Mouse (Mus musculus): ENCODE measurements around the gene Olfr1532-ps1. TPM values are rescaled to one million over a fixed set of nuclear protein-coding genes. Genes with fewer than 3 reads are reported as not detected.

The Olfr1532-ps1 gene
- polyA plus RNA-seq, 1 experiment from 2014 or later, result not detected

DNA sequence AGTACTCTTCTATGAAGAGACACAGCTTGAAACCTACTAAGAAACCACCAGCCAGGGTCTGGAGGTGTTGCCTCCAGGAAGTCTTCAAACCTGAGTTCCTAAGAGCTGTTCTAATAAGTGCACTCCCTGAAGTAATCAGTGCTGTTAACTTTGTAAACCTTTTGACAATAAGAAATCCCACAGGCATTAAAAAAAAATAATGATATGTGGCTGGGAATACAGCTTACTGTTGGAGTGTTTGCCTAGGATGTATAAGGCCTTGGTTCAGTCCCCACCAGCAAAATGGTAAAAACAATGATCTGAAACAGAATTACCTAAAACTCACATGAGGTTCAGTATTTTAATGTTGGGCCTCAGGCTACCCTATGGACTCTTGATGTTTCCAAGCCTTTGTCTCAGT, 24.3 kb downstream of the Olfr1532-ps1 start, which contains the start of gene Olfr709-ps1:
Gene Olfr709-ps1 (minus strand): TSS at position 101 of the 400 bp plus-strand sequence.
- H3K4me3 ChIP-seq (ENCODE audit: low read depth, low read length), result no peak within 1 kb of the TSS
- no peaks in the 10 kb centered on the region for H3K27me3 ChIP-seq (ENCODE audit: control insufficient read depth, insufficient read depth, low read length)
- no peaks in the 10 kb centered on the region for H3K4me1 ChIP-seq (replicated peaks; ENCODE audit: control insufficient read depth, insufficient read depth)
- ATAC-seq (ENCODE audit: low FRiP score, low TSS enrichment) (no peak), DNase-seq (ENCODE audit: low spot score) (no peak)
- no peak within 1 kb of the TSS for H3K27ac ChIP-seq (replicated peaks)
- no peak within 1 kb of the TSS for H3K4me2 ChIP-seq (replicated peaks; ENCODE audit: low read depth)
- H3K9me3 ChIP-seq (ENCODE audit: control insufficient read depth, low read length), result no peaks in the 10 kb centered on the region
- H3K36me3 ChIP-seq (ENCODE audit: control insufficient read depth, insufficient read depth, low read length), result no peaks in the 10 kb centered on the region
- no peak for TF ChIP-seq EP300 (optimal IDR thresholded peaks at IDR 0.05)
- no peak for TF ChIP-seq CTCF (IDR thresholded peaks at IDR 0.05; ENCODE audit: low read depth)
- no peak within 1 kb of the TSS for H3K9ac ChIP-seq (ENCODE audit: low read length)

DNA sequence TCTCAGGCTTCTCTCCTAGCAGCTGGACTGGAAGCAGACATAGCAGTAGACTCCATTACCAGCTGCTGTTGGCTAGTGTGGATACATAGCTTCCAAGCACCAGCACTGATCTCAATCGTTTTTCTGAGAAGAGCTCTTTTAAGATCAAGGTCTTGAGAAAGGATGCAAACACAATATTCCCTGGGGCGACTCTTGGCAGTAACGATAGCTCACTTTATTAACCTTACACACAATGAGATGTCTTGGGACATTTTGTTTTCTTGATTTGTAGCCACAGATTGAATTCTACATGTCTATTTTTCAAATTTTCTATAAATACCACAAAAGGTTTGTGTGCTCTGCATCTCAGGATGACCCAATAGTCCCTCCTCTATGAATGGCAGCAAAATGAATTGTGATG, 40.4 kb downstream of the Olfr1532-ps1 start, which contains the start of gene Olfr710:
Gene Olfr710 (minus strand): TSS at position 101 of the 400 bp plus-strand sequence.
- no peaks in the 10 kb centered on the region for H3K27me3 ChIP-seq (ENCODE audit: control insufficient read depth, insufficient read depth, low read length)
- H3K4me2 ChIP-seq (replicated peaks; ENCODE audit: low read depth), result no peak within 1 kb of the TSS
- H3K27ac ChIP-seq (replicated peaks), result no peak within 1 kb of the TSS
- no peak within 1 kb of the TSS for H3K4me3 ChIP-seq (ENCODE audit: low read depth, low read length)
- DNase-seq (ENCODE audit: low spot score), result no peak
- no peaks in the 10 kb centered on the region for H3K9me3 ChIP-seq (ENCODE audit: control insufficient read depth, low read length)
- H3K36me3 ChIP-seq (ENCODE audit: control insufficient read depth, insufficient read depth, low read length), result no peaks in the 10 kb centered on the region
- TF ChIP-seq CTCF (IDR thresholded peaks at IDR 0.05; ENCODE audit: low read depth), result no peak
- TF ChIP-seq EP300 (optimal IDR thresholded peaks at IDR 0.05), result no peak
- H3K9ac ChIP-seq (ENCODE audit: low read length), result no peak within 1 kb of the TSS
- no peaks in the 10 kb centered on the region for H3K4me1 ChIP-seq (replicated peaks; ENCODE audit: control insufficient read depth, insufficient read depth)
- ATAC-seq (ENCODE audit: low FRiP score, low TSS enrichment), result no peak
- 65% methylated on average over 3 of the region's 3 CpGs for WGBS

DNA sequence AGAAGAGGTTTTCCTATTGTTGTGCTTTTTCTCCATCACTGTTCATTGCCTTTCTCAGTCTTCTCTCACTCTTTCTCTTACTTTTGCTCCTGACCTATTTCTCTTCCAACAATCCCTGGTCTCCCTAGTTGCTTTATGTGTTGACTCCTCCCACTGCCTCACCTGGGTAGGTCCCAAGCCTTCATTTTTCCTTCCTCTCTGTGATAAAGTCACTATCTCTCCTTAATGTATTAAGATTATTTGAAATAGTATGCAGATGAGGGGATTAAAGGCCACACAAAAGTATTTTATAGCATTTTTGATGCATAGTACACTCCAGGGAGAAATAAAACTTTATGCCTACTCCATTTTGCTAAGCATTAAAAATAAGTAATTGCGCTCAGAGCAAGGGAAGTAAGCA, 56.0 kb downstream of the Olfr1532-ps1 start, which contains the start of gene Olfr6:
Gene Olfr6 (minus strand): TSS at position 101 of the 400 bp plus-strand sequence.
- DNase-seq (ENCODE audit: low spot score) (no peak), ATAC-seq (ENCODE audit: low FRiP score, low TSS enrichment) (no peak)
- Histone ChIP-seq H3K27ac (replicated peaks) (no peak within 1 kb of the TSS), H3K4me1 (replicated peaks; ENCODE audit: control insufficient read depth, insufficient read depth) (no peaks in the 10 kb centered on the region), H3K27me3 (ENCODE audit: control insufficient read depth, insufficient read depth, low read length) (no peaks in the 10 kb centered on the region), H3K9ac (ENCODE audit: low read length) (no peak within 1 kb of the TSS), H3K9me3 (ENCODE audit: control insufficient read depth, low read length) (no peaks in the 10 kb centered on the region), H3K4me3 (ENCODE audit: low read depth, low read length) (no peak within 1 kb of the TSS), H3K36me3 (ENCODE audit: control insufficient read depth, insufficient read depth, low read length) (no peaks in the 10 kb centered on the region), H3K4me2 (replicated peaks; ENCODE audit: low read depth) (no peak within 1 kb of the TSS)
- WGBS, result 83% methylated on average over 1 of the region's 1 CpGs
- TF ChIP-seq EP300 (optimal IDR thresholded peaks at IDR 0.05) (no peak), CTCF (IDR thresholded peaks at IDR 0.05; ENCODE audit: low read depth) (no peak)

Other genes with a start within 250 kb of the Olfr1532-ps1 start
- gene Olfr693, start 227.4 kb upstream of the Olfr1532-ps1 start, polyA plus RNA-seq (2015; fragmentation: Nextera tagmentation; extraction: Ambion mirVana), result not detected in 2 replicates
- gene Olfr694, start 216.2 kb upstream of the Olfr1532-ps1 start, polyA plus RNA-seq (2015; fragmentation: Nextera tagmentation; extraction: Ambion mirVana), result not detected in 2 replicates
- not detected in 2 replicates for gene Olfr695, start 191.6 kb upstream of the Olfr1532-ps1 start, polyA plus RNA-seq (2015; fragmentation: Nextera tagmentation; extraction: Ambion mirVana)
- gene Olfr697, start 165.6 kb upstream of the Olfr1532-ps1 start, polyA plus RNA-seq (2015; fragmentation: Nextera tagmentation; extraction: Ambion mirVana), result not detected in 2 replicates
- not detected in 2 replicates for gene Olfr698, start 152.6 kb upstream of the Olfr1532-ps1 start, polyA plus RNA-seq (2015; fragmentation: Nextera tagmentation; extraction: Ambion mirVana)
- not detected in 2 replicates for gene Olfr699, start 114.8 kb upstream of the Olfr1532-ps1 start, polyA plus RNA-seq (2015; fragmentation: Nextera tagmentation; extraction: Ambion mirVana)
- not detected in 2 replicates for gene Olfr700, start 99.2 kb upstream of the Olfr1532-ps1 start, polyA plus RNA-seq (2015; fragmentation: Nextera tagmentation; extraction: Ambion mirVana)
- gene Olfr701, start 93.9 kb upstream of the Olfr1532-ps1 start, polyA plus RNA-seq (2015; fragmentation: Nextera tagmentation; extraction: Ambion mirVana), result not detected in 2 replicates
- gene Olfr702, start 74.1 kb upstream of the Olfr1532-ps1 start, polyA plus RNA-seq (2015; fragmentation: Nextera tagmentation; extraction: Ambion mirVana), result not detected in 2 replicates
- gene Olfr703, start 64.6 kb upstream of the Olfr1532-ps1 start, polyA plus RNA-seq (2015; fragmentation: Nextera tagmentation; extraction: Ambion mirVana), result not detected in 2 replicates
- gene Olfr704, start 44.8 kb upstream of the Olfr1532-ps1 start, polyA plus RNA-seq (2015; fragmentation: Nextera tagmentation; extraction: Ambion mirVana), result not detected in 2 replicates
- gene Olfr705, start 31.1 kb upstream of the Olfr1532-ps1 start, polyA plus RNA-seq (2015; fragmentation: Nextera tagmentation; extraction: Ambion mirVana), result not detected in 2 replicates
- gene Olfr706, start 19.8 kb upstream of the Olfr1532-ps1 start, polyA plus RNA-seq (2015; fragmentation: Nextera tagmentation; extraction: Ambion mirVana), result not detected in 2 replicates
- not detected in 2 replicates for gene Olfr707, start 6.8 kb upstream of the Olfr1532-ps1 start, polyA plus RNA-seq (2015; fragmentation: Nextera tagmentation; extraction: Ambion mirVana)
- gene Olfr709-ps1, start 24.2 kb downstream of the Olfr1532-ps1 start, polyA plus RNA-seq (2015; fragmentation: Nextera tagmentation; extraction: Ambion mirVana), result not detected in 2 replicates
- gene Olfr710, start 40.3 kb downstream of the Olfr1532-ps1 start, polyA plus RNA-seq (2015; fragmentation: Nextera tagmentation; extraction: Ambion mirVana), result 0.07 TPM in 1 of 2 replicates, not detected in the other
- not detected in 2 replicates for gene Olfr6, start 55.9 kb downstream of the Olfr1532-ps1 start, polyA plus RNA-seq (2015; fragmentation: Nextera tagmentation; extraction: Ambion mirVana)
- not detected in 2 replicates for gene Olfr711, start 67.5 kb downstream of the Olfr1532-ps1 start, polyA plus RNA-seq (2015; fragmentation: Nextera tagmentation; extraction: Ambion mirVana)
- gene Olfr2, start 98.1 kb downstream of the Olfr1532-ps1 start, polyA plus RNA-seq (2015; fragmentation: Nextera tagmentation; extraction: Ambion mirVana), result not detected in 2 replicates
- not detected in 2 replicates for gene Olfr713, start 123.2 kb downstream of the Olfr1532-ps1 start, polyA plus RNA-seq (2015; fragmentation: Nextera tagmentation; extraction: Ambion mirVana)
- gene Olfr714, start 163.0 kb downstream of the Olfr1532-ps1 start, polyA plus RNA-seq (2015; fragmentation: Nextera tagmentation; extraction: Ambion mirVana), result not detected in 2 replicates
- not detected in 2 replicates for gene Olfr17, start 185.2 kb downstream of the Olfr1532-ps1 start, polyA plus RNA-seq (2015; fragmentation: Nextera tagmentation; extraction: Ambion mirVana)
- gene Olfr715b, start 202.4 kb downstream of the Olfr1532-ps1 start, polyA plus RNA-seq (2015; fragmentation: Nextera tagmentation; extraction: Ambion mirVana), result not detected in 2 replicates
- 0.02 TPM in 1 of 2 replicates, not detected in the other for gene Olfr715, start 223.1 kb downstream of the Olfr1532-ps1 start, polyA plus RNA-seq (2015; fragmentation: Nextera tagmentation; extraction: Ambion mirVana)
- gene Olfr716, start 230.3 kb downstream of the Olfr1532-ps1 start, polyA plus RNA-seq (2015; fragmentation: Nextera tagmentation; extraction: Ambion mirVana), result not detected in 2 replicates

All from stomach, postnatal 0 days (tissue).